Mouse (Mus musculus) inflammation-experienced regulatory T-cells, adult 6 months (primary cell): Measurements from ENCODE around the gene Rpl38. TPM values are rescaled to one million over a fixed set of nuclear protein-coding genes. Genes with fewer than 3 reads are reported as not detected.

Experiments
- ATAC-seq: one replicate; pipeline ENCODE4 v1.8.0; 2017
- polyA plus RNA-seq, 3 experiments: library from polyadenylated mRNA; unstranded; fragments of 100-300 nt; shearing (Covaris generic); gene quantifications; one replicate each; pipeline ENCODE4 v1.2.1; 2017

Gene Rpl38
- polyA plus RNA-seq, 3 experiments from 2014 or later, result 884 to 1,360 (median 1,230) TPM

DNA sequence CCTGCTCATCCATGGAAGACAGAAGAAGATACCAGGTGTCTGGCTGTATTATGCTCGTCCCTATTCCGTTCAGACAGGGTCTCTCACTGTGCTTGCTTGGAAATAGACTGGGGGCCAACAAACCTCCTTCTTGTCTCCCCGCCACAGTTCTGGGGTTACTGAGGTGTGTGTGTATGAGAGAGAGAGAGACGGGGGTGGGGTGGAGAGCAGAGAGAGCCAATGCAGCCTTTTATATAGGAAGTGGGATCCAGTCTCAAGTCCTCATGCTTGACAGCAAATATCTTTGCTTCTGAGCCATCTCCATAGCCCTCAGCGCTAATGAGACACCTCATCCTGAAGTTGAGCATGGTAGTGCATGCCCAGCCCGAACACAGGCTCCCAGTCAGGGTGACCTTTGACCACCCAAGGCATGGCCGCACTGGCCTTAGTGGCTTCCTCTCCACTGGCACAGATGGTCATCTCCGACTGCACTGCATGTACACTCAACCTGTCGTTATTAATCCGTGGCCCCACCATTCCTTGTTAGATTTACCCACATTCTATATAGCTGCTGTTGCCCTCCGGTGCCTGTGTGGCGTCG, 14.1 kb downstream of the Rpl38 start:
- no peak for ATAC-seq

DNA sequence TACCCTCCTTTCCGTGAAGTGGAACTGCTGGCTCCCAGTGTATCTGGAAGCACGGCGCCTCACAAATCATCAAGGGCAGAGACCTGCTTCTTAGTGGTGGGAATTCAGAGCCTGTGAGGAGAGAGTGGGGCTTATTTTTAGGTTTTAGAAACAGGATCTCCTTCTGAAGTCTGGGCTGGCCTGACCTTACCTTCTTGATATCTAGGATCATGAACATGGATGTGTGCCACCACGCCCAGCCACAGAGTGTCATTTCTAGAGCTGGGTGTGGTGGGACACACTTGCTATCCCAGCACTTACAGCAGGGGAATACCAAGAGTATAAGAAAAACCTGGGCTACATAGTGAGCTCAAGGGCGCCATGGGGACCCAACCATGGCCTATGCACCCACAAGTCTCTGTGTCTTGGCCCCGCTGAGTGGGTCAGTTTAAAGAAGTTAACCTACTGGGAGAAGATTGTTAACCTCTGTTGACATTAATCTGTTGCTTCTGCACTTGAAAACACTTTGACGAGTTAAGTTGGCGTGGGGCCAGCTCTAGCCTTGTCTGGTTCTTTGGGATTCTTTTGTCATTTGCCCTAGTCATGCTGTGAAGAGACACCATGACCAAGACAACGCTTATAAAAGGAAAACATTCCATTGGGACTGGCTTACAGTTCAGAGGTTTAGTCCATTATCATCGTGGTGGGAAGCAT, 14.9 kb downstream of the Rpl38 start:
- no peak for ATAC-seq

DNA sequence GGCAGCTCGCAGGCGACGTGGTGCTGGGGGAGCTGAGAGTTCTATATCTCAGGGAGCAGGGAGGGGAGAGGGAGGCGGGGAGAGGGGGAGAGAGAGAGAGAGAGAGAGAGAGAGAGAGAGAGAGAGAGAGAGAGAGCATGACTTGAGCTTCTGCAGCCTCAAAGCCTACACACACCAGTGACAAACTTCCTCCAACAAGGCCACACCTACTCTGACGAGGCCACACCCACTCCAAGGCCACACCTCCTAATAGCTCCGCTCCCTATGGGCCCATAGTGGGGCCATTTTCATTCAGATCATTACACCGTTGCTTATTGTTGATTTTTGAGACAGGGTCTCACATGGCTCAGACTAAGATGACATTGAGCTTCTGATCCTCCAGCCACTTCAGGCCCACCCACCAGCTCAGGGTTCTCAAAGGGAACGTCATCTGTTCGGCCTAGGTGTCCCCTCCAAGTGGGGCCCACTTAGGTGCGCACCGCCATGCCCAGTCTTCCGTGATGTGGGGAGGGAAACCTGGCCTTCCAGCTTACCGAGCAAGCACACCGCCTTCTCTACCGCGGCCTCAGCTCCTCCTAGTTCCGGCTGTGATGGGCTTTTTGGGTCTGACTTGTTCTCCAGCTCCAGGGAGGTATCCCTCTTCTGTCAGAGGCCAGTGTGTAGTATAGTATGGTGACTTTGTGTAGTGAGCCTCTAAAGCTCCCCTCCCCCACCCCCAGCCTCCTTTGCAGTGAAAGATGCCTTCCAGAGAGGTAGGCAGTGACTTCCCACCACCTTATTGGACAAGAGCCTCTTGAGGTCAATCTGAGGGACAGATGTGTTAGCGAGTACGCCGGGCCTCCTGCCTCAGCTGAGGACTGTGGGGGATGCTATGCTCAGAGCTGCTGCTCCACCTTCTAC, 15.6 kb downstream of the Rpl38 start:
- ATAC-seq, result no peak

DNA sequence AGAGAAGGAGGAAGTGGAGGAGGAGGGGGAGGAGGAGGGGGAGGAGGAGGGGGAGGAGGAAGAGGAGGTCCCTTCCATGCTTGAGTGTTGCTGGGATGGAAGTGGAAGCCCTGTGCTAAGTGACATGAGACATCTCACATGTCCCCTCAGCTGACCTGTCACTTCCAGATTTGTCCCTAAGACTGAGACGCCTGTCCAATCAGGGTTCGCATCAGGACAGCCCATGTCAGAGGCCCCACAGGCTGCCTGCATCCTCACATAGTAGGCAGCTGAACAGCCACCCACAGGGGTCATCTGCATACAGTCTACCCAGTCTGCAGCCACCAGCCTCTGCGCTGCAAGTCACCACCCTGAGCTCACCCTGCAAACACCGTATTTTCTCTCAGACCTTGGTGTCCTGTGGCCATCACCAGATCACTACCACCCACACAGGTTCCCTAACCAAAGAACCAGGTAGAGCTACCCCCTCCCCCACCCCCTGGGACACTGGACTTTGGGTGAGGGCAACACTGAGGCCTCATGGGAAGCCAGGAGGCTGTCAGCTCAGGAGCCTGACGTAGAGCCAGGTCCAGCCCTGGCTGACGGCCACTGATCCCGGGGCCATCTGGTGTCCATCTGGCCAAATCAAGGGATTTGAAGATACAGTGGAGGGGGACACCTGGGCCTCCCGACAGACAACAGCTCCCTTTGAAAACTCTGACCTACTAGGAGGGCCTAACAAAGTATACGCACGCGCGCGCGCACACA, 16.5 kb downstream of the Rpl38 start:
- ATAC-seq, result no peak

DNA sequence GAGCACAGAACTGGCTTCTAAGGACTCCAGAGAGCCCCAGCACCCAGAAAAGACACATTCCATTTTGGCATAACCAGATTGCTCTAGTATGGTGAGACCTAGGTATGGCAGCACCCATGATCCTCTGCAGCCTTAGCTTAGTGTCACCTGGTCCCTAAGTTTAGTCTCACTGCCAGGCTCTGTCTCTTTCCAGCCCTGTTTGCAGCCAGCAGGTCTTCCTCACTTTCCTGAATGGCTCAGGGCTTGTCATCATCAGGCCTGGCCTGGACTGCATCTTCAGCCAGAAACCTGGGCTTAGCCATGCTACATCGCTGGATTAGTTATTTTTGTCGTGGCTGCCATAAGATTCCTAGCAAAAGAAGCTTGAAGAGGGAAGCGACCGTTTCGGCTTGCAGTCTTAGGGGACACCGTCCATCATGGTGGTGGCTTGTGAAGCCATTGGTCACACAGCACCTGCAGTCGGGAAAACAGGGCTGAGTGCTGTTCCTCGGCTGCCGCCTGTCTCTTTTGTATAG, 17.3 kb downstream of the Rpl38 start:
- ATAC-seq, result no peak

DNA sequence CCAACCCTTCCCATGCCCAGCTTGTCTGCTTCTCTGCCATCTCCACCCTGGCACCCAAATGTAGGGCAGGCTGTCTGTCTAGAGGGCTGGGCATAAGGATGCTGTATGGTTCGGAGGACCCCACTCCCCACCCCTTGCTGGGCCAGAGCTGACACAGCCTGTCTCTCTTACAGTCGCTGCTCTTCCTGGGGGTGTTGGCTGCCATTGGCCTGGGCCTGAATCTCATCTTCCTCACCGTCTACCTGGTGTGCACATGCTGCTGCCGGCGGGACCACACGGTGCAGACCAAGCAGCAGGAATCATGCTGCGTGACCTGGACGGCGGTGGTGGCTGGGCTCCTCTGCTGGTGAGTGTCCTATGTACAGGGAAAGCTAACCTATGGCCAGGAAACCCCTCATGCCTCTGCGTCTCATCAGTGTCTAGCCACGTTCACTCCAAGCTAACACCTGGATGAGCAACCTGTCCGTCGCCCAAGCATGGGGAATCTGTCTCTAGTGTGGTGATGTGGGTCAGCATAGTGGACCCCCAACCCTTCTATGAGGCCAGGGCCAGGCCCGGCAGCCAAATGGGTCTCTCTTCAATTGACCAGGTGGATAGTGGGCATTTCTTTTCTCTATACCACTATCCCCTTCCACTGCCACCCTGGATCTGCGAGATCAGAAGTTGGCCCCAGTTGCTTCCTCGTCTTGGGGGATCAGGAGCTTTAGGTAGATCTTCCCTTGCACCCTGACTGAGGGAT, 18.1 kb downstream of the Rpl38 start:
- ATAC-seq, result no peak

DNA sequence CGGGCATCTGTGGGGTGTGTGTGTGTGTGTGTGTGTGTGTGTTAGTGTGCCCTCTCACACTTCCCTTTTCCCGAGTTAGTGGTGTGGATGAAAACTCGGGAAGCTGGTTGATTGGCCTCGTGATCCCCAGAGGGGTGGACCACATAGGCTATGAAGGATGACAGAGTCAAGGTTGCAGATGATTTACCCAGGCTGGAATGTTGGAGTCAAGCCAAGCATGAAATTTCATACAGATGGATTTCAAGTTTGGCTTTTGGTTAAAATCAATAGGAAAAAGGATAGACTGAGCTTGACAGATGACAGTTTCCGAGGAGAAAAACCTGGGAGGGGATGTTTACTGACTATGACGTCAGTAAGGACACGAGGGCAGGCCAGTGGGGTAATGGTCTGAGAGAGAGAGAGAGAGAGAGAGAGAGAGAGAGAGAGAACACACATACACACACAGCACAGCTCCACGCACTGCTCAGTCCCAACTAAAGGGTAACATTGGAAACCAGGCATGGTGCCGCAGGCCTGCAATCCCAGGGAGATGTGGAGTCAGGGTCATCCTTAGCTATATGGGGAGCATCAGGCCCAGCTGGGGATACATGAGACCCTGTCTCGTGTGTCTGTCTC, 19.4 kb downstream of the Rpl38 start:
- ATAC-seq, result no peak

DNA sequence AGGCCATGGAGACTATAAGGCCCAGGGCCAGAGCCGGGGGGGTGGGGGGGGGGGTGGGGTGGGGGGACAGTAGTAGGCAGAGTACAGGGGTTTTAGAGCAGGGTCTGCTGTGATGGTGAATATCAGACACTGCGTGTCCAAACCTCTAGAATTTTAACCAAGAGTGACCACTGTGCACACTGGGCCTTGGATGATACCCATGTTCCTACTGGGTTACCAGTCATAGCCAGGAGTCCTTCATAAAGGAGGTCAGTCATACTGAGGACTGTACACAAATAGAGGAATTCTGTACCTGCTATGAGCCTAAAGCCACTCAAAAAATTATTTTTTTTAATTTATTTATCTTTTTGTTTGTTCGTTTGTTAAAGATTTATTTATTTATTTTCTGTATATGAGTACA, 20.4 kb downstream of the Rpl38 start:
- no peak for ATAC-seq

DNA sequence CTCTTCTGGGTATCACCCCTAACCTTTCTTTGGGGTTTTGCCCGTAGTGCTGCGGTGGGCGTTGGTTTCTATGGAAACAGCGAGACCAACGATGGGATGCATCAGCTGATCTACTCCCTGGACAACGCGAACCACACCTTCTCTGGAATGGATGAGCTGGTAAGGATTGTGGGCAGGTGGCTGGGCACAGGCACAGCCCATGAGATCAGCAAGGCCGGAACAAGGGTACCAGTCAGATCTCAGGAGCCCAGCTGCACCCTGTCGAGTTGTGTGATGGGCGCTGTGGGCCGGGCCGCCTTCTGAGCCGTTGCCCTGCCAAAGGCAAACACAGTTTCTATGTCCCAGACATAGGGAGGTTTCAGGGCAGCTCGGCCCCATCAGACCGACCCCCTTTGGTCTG, 21.9 kb downstream of the Rpl38 start:
- ATAC-seq, result no peak

DNA sequence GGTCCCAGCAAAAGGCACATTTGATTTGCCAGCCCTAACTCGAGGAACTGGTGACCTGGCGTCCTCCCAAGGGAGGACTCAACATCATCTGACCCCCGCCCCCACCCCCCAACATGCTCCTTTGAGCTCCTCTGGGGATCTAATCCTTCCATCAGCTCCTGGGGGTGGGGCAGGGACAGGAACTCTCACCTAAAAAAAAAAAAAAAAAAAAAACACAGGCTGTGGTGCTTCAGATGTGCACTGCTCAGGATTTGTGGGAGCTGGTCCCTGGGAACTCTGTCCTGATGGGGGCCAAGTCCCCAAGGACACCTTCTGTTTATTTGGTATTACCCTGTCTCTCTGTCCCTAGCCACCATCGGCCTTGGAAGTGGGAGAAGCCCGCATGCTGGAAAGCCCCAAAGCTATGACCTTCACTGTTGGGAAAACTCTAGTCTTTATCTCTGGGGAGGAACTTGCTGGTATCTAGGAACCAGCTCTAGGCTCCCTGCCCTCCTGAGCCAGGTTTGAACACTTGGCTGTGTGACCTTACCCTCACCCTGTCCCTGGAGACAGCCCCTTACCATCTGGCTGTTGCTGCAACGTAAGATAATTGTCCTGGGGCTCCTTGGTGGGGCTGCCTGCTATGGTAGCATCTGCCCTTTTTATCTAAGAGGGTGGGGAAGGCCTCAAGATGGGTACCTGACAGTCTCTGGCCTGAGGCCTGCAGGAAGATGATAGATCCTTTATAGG, 23.3 kb downstream of the Rpl38 start:
- ATAC-seq, result no peak

DNA sequence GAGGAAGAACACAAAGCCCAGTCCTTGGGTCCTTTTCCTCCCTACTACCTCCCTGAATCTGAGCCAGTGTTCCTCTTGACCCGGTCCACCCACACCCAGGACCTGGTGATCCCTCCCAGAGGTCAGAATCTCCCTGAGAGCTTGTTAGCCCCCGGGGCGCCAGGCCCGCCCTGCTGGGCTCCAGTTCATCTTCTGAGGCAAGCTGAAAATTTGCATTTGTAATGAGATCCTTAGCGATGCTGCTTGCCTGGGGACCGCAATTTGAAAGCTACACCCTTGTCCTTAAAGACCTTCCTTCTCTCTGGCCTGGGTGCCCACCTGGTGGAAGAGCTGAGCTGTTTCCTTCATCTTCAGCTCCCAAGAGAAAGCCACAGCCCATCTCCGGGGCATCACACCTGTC, 24.3 kb downstream of the Rpl38 start:
- ATAC-seq, result no peak

DNA sequence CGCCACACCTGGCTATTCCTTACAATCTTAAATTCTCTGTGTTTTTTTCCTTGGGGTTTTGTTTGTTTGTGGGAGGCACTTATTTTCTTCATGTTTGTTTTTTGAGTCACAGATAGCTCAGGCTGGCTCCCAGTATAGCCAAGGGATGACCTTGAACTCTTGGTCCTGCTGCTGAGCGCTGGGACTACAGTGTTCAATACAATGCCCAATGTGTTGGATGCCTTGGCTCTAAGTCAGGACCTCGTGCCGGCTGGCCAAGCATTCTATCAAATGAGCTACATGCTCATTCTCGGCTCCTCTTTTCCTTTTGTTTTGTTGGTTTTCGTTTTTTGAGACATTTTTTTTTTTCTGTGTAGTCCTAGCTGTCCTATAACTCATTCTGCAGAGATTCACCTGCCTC, 25.1 kb downstream of the Rpl38 start:
- no peak for ATAC-seq

DNA sequence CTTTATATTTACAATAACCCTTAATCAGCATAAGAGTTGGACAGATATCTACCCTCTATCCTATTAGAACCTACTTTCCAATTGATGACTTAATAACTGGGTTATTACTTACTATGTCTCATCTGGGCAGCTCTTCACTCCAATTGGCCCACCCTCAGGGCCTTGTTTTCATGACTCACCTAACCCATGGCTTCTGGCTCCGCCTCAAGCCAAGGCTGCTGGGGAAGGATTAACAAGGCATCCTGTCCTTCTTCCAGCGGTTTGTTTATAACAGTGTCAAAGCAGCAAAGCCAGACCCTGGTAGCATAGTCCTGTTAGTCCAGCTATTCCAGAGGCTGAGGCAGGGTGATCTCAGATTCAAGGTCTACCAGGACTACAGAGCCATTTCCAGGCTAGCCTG, 26.1 kb downstream of the Rpl38 start:
- no peak for ATAC-seq

DNA sequence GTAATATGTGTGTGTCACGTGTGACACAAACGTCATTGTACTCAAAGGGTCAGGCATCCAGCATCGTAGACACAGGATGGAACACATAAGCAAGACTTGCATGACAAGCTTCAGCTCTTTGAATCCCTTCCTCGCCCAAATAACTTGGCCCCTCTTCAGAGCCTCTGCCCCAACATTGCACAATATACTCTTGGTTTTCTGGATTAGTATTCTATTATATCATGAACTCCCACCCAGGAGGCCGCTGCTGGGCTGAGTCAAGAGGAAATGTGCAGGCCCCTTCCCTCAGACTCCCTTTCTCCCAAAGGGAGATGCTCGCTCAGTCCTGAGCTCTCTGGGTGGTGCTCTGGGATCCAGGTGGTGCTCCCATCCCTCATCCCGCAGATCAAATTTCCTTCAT, 30.2 kb downstream of the Rpl38 start:
- ATAC-seq, result no peak

DNA sequence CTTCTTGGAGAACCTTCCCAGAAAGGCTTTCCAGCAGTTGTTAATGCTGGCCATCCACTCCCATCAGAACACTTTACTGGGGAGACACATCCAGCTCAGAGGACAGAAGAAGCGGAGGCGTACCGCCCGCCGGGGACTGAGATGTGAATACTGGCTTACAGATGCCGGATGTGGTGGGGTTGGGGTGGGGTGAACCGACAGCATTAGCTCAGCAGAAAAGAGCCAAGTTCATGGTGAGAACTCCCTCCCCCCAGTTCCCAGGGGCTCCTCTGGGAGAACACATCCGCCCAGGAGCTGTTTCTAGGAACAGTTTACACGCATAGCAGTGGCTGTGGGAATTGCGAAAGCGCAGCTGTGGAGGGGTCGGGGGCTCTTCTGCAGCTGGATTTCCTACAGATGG, 31.2 kb downstream of the Rpl38 start:
- peak; percentile 71 for ATAC-seq

DNA sequence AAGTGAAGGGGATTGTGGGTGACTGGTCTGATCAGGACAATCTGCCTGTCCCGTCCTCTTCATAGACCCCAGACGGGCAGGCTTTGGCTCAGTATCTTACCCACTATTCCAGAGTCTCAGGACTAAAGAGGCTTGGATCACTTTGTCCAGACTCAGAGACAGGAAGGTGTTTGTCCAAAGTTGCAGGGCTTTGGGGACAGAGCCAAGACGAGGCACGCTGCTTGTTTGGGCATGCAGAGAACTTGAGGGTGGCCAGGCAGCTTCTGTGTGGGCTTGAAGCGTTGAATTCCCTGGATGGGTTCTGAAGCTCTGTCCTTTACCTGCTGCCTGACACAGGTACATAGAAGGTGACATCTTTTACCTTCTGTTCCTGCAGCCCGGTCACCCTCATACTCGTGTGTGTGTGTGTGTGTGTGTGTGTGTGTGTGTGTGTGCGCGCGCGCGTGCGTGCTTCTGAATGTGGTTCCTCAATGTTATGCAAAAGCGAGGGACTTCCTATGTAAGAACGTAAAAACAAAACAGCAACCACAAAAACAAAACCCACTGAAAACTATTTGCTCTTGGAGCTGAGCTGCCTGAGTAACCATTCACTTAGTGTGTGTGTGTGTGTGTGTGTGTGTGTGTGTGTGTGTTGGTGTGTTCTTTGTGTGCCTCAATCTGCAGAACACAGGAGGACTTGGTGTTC, 34.1 kb downstream of the Rpl38 start:
- no peak for ATAC-seq

DNA sequence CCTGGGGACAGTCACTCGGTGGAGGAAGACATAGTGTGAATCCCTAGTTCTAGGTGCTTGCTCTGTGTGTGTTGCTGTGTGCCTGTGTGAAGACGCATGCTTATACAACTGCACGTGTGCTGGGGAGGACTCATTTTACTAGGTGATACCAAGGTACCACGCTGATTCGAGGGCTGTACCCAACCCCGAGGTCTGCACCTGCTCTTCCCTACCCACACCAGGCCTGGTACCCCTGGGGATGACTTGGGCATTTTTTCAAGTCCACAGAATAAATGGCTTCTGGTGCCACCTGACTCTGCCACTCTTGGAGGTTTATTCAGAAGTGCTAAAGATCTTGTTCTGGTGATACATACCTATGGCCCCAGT, 34.7 kb downstream of the Rpl38 start:
- no peak for ATAC-seq

DNA sequence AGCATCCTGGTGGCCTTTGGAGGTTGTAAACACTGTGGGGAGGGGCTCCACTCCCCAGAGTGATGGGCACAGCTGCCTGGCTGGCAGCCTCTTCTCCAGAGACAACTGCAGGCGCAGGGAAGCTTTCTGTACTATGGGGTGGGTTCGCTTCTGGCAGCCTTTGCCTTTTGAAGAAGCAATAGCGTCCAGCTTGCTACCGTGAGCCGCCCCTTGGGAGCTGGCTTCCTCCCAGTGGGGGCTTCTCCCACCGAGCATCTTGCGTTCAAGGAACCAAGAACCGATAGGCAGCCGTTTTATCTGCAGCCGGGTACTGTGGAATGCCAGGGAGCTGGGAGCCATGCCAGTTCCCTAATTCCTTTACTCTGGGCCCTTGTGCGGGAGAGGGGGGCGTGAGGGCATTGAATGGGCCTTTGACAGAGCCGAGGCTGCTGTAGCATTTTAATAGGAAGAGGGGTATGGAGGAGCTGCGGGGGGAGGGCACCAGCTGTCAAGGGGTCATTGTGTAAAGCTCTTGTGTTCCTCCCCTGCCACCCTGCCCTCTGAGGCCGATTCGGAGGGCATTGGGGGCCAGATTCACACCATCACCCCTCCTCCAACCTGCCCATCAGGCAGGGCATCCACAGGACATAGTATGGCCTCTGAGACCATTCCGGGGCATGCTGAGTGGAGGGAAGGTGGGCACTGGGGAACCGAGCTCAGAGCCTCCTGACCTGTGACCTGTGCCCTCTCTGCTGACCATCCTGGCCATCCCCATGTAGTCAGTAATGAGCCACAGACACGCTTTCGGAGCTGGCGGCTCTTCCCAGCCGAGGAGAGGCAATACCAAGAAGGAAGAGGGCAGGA, 36.0 kb downstream of the Rpl38 start:
- ATAC-seq, result no peak

DNA sequence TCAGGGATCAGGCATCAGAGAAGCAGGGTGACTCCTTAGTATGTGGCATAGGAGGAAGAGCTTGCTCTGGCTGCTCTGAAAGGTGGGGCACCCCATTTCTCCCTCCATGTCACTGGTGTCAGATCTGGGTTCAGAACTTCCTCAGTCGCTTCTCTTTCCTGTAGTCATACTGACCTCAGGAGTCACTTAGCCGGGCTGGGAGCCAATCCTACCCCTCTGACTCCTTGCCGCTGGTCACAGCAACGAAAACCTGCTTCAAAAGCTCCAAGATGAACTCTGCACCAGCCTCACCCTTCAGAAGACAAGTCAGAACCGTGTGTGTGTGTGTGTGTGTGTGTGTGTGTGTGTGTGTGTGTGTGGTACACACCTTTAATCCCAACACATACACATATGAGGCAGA, 38.0 kb downstream of the Rpl38 start:
- no peak for ATAC-seq
